Mouse (Mus musculus) lung, embryonic 14.5 days (tissue): ENCODE results near the gene Olfr1336. TPM values are rescaled to one million over a fixed set of nuclear protein-coding genes. Genes with fewer than 3 reads are reported as not detected.
"Not testable (repeated sequence)": the region's sequence is repeated elsewhere in the genome, so short reads cannot be mapped to it uniquely, and the experiment has no call there.

Experiments used
- ATAC-seq: fragments of 200-750 bp; cut with Nextera tagmentation; 2 replicates; pipeline ENCODE4 v1.8.0; 2017; ENCODE audit warnings: mild to moderate bottlenecking, moderate TSS enrichment, moderate library complexity; ENCODE audit not compliant: insufficient read depth
- DNase-seq: peaks from one replicate; pipeline ENCODE4 v3.0.0-alpha.2; 2015
- H3K27ac ChIP-seq: fragments of 300-500 bp; sonication (generic); 2 replicates; pipeline ENCODE4 v1.5.1; 2014; ENCODE audit warnings: low read depth, mild to moderate bottlenecking, moderate library complexity
- H3K27me3 ChIP-seq: fragments of 300-500 bp; sonication (generic); 2 replicates; pipeline ENCODE4 v1.6.1; 2014; ENCODE audit warnings: low read length, control low read depth; ENCODE audit not compliant: insufficient read depth
- H3K36me3 ChIP-seq: fragments of 300-500 bp; sonication (generic); 2 replicates; pipeline ENCODE4 v1.6.1; 2014; ENCODE audit warnings: control low read depth; ENCODE audit not compliant: insufficient read depth
- H3K4me1 ChIP-seq: fragments of 300-500 bp; sonication (generic); 2 replicates; pipeline ENCODE4 v1.6.1; 2014; ENCODE audit warnings: antibody characterized with exemption, control low read depth; ENCODE audit not compliant: insufficient read depth
- H3K4me2 ChIP-seq: fragments of 300-500 bp; sonication (generic); 2 replicates; pipeline ENCODE4 v1.6.1; 2014; ENCODE audit warnings: mild to moderate bottlenecking
- H3K4me3 ChIP-seq: fragments of 300-500 bp; sonication (generic); 2 replicates; pipeline ENCODE4 v1.5.1; 2014; ENCODE audit warnings: low read depth, low read length
- H3K9ac ChIP-seq: fragments of 300-500 bp; sonication (generic); 2 replicates; pipeline ENCODE4 v1.6.1; 2014
- H3K9me3 ChIP-seq: fragments of 300-500 bp; sonication (generic); 2 replicates; pipeline ENCODE4 v1.6.1; 2016; ENCODE audit warnings: low read depth, low read length, control low read depth
- CTCF ChIP-seq: IDR thresholded peaks from 2 replicates; pipeline ENCODE4 v1.5.1; 2016; ENCODE audit warnings: antibody characterized with exemption, low read depth
- WGBS: fragments of 180-500 bp; shearing (Covaris S2); extraction: QIAGEN DNeasy Blood & Tissue Kit; methylation state at CpG from one replicate; pipeline ENCODE4 v1.1.7; 2014; 5-methylcytosine and 5-hydroxymethylcytosine counted together
- polyA plus RNA-seq: library from polyadenylated mRNA; unstranded; fragments of >200 nt; fragmentation: Nextera tagmentation; extraction: Ambion mirVana; gene quantifications from 2 replicates; pipeline ENCODE4 v1.2.1, GENCODE M21; 2014

The Olfr1336 gene
- polyA plus RNA-seq, 1 experiment from 2014 or later = not detected

DNA sequence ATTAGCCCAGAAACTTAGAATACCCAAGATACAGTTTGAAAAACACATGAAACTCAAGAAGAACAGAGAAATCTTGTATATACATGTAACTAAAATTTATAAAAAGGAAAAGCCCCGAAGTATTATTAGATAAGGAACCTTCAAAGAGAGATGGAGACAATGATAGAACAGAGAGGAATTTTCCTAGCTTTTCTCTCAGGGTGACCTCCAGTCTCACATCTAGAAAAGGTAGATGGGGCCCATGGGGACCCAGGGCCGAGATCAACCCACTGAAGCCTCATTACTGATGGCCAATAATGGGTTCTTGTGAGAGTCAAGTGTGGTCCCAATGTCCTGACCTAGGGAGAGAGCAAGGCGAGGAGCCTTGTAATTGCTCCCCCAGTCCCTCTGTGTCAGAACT lies 17.6 kb upstream of the Olfr1336 start, which contains the start of gene Olfr1344:
Gene Olfr1344, plus strand, starts transcription at position 301 of the 400 bp plus-strand sequence.
- Histone ChIP-seq H3K4me2 (no peak within 1 kb of the TSS), H3K4me1 (no peaks in the 10 kb centered on the region), H3K36me3 (no peaks in the 10 kb centered on the region), H3K27ac (no peak within 1 kb of the TSS), H3K9me3 (no peaks in the 10 kb centered on the region), H3K27me3 (no peaks in the 10 kb centered on the region), H3K4me3 (no peak within 1 kb of the TSS), H3K9ac (no peak within 1 kb of the TSS)
- no peak for ATAC-seq
- DNase-seq = no peak
- TF ChIP-seq CTCF = no peak
- 73% methylated on average over 3 of the region's 3 CpGs for WGBS

DNA sequence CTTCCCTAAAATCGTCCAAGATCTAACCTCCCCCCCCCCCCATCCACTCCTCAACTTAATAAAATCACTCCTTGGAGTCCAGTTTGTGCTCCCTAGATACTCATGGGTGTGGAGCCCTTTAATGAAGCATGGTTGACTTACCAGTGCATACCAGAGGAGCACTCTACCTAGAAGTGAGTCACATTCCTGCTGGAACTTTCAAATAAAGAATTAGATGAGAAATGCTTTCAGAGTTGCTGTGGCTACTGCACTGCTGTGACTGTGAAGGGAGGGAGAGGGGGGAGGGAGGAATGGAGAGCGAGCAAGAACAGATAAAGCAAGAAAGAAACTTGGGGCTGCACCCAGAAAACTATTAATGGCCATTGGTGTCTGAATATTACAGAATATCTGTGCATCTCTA lies 14.8 kb upstream of the Olfr1336 start:
- ATAC-seq (no peak), DNase-seq (no peak)
- Histone ChIP-seq H3K9me3 (no peaks in the 10 kb centered on the region), H3K9ac (no peak overlapping the region), H3K4me1 (no peaks in the 10 kb centered on the region), H3K27me3 (no peaks in the 10 kb centered on the region), H3K4me3 (no peak overlapping the region), H3K36me3 (no peaks in the 10 kb centered on the region), H3K4me2 (no peak overlapping the region), H3K27ac (no peak overlapping the region)
- 60% methylated on average over 2 of the region's 2 CpGs for WGBS
- no peak for TF ChIP-seq CTCF

DNA sequence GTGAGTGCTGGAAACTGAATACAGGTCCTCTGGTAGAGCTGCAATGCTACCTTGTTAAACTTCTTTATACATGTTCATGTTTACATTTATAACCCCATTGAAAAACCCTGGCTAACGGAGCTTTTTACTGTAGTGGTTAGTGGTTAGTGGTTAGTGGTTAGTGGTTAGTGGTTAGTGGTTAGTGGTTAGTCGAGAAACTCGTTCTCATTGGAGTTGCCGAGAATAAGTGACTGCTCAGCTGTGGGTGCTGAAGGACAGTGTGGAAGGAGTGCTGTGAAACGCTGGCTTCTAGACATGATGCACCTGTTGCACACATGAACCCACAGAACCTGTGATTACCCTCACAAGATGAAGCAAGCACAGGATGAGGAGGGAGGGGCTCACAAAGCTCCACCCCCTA lies 8.2 kb upstream of the Olfr1336 start:
- Histone ChIP-seq H3K36me3 (no peaks in the 10 kb centered on the region), H3K4me3 (no peak overlapping the region), H3K9ac (no peak overlapping the region), H3K27me3 (no peaks in the 10 kb centered on the region), H3K27ac (no peak overlapping the region), H3K4me1 (no peaks in the 10 kb centered on the region), H3K4me2 (no peak overlapping the region), H3K9me3 (no peaks in the 10 kb centered on the region)
- ATAC-seq = no peak
- no peak for TF ChIP-seq CTCF
- DNase-seq = no peak
- 80% methylated on average over 5 of the region's 5 CpGs for WGBS

DNA sequence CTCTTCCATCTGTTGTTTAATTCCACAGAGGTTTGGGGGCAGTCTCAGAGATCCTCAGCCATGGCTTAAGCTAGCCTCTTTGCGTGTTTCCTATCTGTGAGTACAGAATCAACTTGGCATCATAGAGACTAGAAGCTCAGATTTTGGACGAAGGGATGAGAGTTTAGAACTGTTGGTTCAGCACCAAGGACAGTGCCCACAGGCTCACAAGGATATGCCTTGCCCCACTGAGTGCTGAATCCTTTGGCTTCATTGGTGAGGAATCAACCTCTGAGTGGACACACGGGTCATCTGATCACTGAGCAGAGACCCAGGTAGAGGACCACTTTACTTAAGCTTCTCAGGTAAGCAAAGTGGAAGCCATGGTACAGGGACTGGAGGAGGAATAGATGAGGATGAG lies 431 bp downstream of the Olfr1336 start:
- H3K36me3 ChIP-seq = no peaks in the 10 kb centered on the region
- no peak for TF ChIP-seq CTCF
- no peak for ATAC-seq
- no peaks in the 10 kb centered on the region for H3K27me3 ChIP-seq
- no peak overlapping the region for H3K27ac ChIP-seq
- H3K9me3 ChIP-seq = no peaks in the 10 kb centered on the region
- WGBS = 34% methylated on average over 3 of the region's 3 CpGs
- no peak overlapping the region for H3K4me3 ChIP-seq
- no peak overlapping the region for H3K9ac ChIP-seq
- no peak overlapping the region for H3K4me2 ChIP-seq
- H3K4me1 ChIP-seq = no peaks in the 10 kb centered on the region
- DNase-seq = peak; percentile 42

DNA sequence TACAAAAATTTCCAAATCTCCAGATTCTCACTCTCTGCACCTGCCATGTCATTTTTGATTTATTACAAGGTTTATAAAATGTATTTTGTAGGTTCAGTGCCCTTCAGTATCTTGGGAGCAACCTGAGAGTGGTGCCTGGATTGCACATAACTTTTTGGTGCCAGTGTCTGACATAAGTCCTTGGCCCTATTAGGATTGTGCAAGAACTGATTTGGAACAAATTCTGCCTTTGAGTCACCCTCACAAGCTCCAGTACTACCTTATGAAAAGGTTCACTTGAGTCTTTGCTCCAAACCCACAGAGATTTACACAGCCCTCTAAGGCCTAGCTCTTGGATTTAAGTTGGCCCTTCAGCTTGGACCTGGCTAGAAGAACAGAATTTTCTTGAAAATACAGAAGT lies 11.0 kb downstream of the Olfr1336 start, which contains the start of gene Olfr1346:
Gene Olfr1346, plus strand, starts transcription at position 151 of the 400 bp plus-strand sequence.
- H3K9ac ChIP-seq = no peak within 1 kb of the TSS
- H3K4me3 ChIP-seq = no peak within 1 kb of the TSS
- H3K36me3 ChIP-seq = no peaks in the 10 kb centered on the region
- H3K27me3 ChIP-seq = no peaks in the 10 kb centered on the region
- H3K27ac ChIP-seq = no peak within 1 kb of the TSS
- no peak for TF ChIP-seq CTCF
- H3K4me2 ChIP-seq = no peak within 1 kb of the TSS
- DNase-seq (no peak), ATAC-seq (no peak)
- H3K4me1 ChIP-seq = no peaks in the 10 kb centered on the region
- no peaks in the 10 kb centered on the region for H3K9me3 ChIP-seq

DNA sequence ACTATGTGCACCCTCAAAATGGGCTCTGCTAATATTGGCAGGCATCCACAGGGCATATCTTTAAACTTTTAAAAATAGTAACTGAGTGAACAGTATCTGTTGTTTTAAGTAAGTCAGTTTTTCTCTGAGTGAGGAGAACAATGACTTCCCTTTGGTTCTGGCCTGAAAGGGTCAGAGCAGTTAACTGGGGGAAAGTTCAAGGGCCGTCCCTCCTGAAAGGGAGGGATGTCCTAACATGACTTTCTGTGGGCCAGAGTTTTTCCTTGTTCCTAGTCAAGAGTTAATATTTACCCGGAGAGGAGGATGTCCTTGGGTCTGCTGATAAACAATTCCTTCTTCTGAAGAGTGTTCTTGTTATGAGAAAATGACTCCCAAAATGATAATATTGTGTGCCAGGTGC lies 21.7 kb downstream of the Olfr1336 start:
- WGBS = 70% methylated on average over 2 of the region's 2 CpGs
- ATAC-seq, H3K36me3 ChIP-seq, H3K4me1 ChIP-seq, H3K4me2 ChIP-seq, H3K9ac ChIP-seq, H3K4me3 ChIP-seq, H3K9me3 ChIP-seq, H3K27ac ChIP-seq, H3K27me3 ChIP-seq, DNase-seq: not testable (repeated sequence)

DNA sequence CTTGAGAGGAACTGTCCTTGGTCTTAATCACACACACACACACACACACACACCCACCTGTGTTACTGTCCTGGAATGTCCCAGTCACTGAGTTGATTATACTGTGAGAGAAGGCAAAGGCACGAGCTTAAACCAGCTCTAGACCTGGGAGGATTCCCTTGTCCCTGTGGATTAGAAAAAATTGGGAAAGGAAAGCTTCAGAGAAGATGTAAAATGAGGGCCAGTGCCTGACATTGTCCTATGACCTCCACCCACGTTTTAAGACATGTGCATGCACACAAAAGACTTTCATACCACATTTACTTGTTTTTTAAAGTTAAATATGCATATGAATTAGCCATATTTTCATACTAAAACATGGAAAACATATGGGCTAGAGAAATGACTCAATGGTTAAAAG lies 30.9 kb downstream of the Olfr1336 start, which contains the start of gene Olfr5:
Gene Olfr5, minus strand, starts transcription at position 101 of the 400 bp plus-strand sequence.
- 18% methylated on average over 2 of the region's 2 CpGs for WGBS
- ATAC-seq (no peak), DNase-seq (no peak)
- Histone ChIP-seq H3K4me2 (no peak within 1 kb of the TSS), H3K9ac (no peak within 1 kb of the TSS), H3K4me1 (no peaks in the 10 kb centered on the region), H3K4me3 (no peak within 1 kb of the TSS), H3K9me3 (no peaks in the 10 kb centered on the region), H3K36me3 (no peaks in the 10 kb centered on the region), H3K27ac (no peak within 1 kb of the TSS), H3K27me3 (no peaks in the 10 kb centered on the region)
- no peak for TF ChIP-seq CTCF

DNA sequence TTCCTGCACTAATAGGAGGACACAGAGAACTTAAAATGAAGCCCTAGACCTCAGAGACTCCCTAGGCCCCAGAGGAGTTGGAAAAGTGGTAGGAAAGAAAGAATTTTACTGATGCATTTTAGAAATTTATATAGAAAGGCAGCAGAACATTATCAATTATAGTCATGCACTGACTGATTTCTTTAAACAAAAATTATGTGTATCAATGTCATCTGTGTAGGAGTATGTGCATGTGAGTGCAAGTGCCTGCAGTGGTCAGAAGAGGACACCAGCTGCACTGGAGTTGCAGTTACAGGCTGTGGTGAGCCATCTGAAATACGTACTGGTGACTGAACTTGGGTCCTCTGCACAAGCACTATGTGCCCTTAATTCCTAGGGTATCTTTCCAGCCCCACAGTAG lies 43.7 kb downstream of the Olfr1336 start, which contains the start of gene Olfr1347:
Gene Olfr1347, minus strand, starts transcription at position 101 of the 400 bp plus-strand sequence.
- H3K4me1 ChIP-seq = no peaks in the 10 kb centered on the region
- H3K9ac ChIP-seq = no peak within 1 kb of the TSS
- ATAC-seq = no peak
- no peaks in the 10 kb centered on the region for H3K36me3 ChIP-seq
- no peak within 1 kb of the TSS for H3K4me3 ChIP-seq
- WGBS = 40% methylated on average over 1 of the region's 1 CpGs
- no peak within 1 kb of the TSS for H3K27ac ChIP-seq
- H3K9me3 ChIP-seq = no peaks in the 10 kb centered on the region
- DNase-seq = no peak
- no peak for TF ChIP-seq CTCF
- no peak within 1 kb of the TSS for H3K4me2 ChIP-seq
- H3K27me3 ChIP-seq = no peaks in the 10 kb centered on the region
